Mouse (Mus musculus) MEL (cell line): ENCODE measurements around the gene Sult1d1.
"Not testable (repeated sequence)": the region's sequence is repeated elsewhere in the genome, so short reads cannot be mapped to it uniquely, and the experiment has no call there.

ENCODE experiments used
- CTCF ChIP-seq, 3 experiments: IDR thresholded peaks in 2 of 3; conservative IDR thresholded peaks in 1 of 3; 2 replicates each; pipeline ENCODE4 v1.5.1; 2011 to 2012; ENCODE audit warnings: low read length in 3 of 3, low read depth in 2 of 3, mild to moderate bottlenecking in 2 of 3, improper control_type of control experiment in 1 of 3, inconsistent platforms in 1 of 3, mixed read lengths in 1 of 3, moderate library complexity in 1 of 3; ENCODE audit not compliant: control insufficient read depth in 1 of 3, insufficient read depth in 1 of 3, poor library complexity in 1 of 3, severe bottlenecking in 1 of 3
- GABPA ChIP-seq: IDR thresholded peaks from 2 replicates; pipeline ENCODE4 v1.6.1; 2012; ENCODE audit warnings: low read depth, mild to moderate bottlenecking, inconsistent platforms, low read length, improper control_type of control experiment, moderate library complexity
- KAT2A ChIP-seq: conservative IDR thresholded peaks from 2 replicates; pipeline ENCODE4 v1.6.1; 2012; ENCODE audit warnings: low read depth, low read length, improper control_type of control experiment, inconsistent platforms
- MAFK ChIP-seq: IDR thresholded peaks from 2 replicates; pipeline ENCODE4 v1.6.1; 2011; ENCODE audit warnings: low read depth, mild to moderate bottlenecking, low read length, improper control_type of control experiment, borderline replicate concordance
- RCOR1 ChIP-seq: IDR thresholded peaks from 2 replicates; pipeline ENCODE4 v1.6.1; 2012; ENCODE audit warnings: low read depth, mild to moderate bottlenecking, inconsistent platforms, low read length, improper control_type of control experiment
- USF2 ChIP-seq, 2 experiments: IDR thresholded peaks; 2 replicates each; pipeline ENCODE4 v1.6.1; 2011 to 2012; ENCODE audit warnings: improper control_type of control experiment in 2 of 2, low read length in 2 of 2, borderline replicate concordance in 1 of 2, inconsistent platforms in 1 of 2, low read depth in 1 of 2, mild to moderate bottlenecking in 1 of 2; ENCODE audit not compliant: insufficient read depth in 1 of 2

- TF ChIP-seq KAT2A; MAFK; CTCF (IDR thresholded peaks at IDR 0.05 in 2 of 3, conservative IDR thresholded peaks at IDR 0.05 in 1 of 3; ENCODE audit: control insufficient read depth in 1 of 3, insufficient read depth in 1 of 3, low read depth in 2 of 3, low read length in 3 of 3, poor library complexity in 1 of 3, severe bottlenecking in 1 of 3); GABPA; USF2 (IDR thresholded peaks at IDR 0.05; ENCODE audit: borderline replicate concordance in 1 of 2, insufficient read depth in 1 of 2, low read depth in 1 of 2, low read length in 2 of 2); RCOR1: not testable (repeated sequence)
Observed at GRCm38 (mm10) chr5:87523561-87523960, 45.3 kb downstream of the Sult1d1 start.
